Mouse (Mus musculus) midbrain, embryonic 11.5 days (tissue): ENCODE data around the gene Ube2q2. TPM values are rescaled to one million over a fixed set of nuclear protein-coding genes. Genes with fewer than 3 reads are reported as not detected.
"Not testable (repeated sequence)": the region's sequence is repeated elsewhere in the genome, so short reads cannot be mapped to it uniquely, and the experiment has no call there.

Experiments
- ATAC-seq: fragments of 200-750 bp; cut with Nextera tagmentation; 2 replicates; pipeline ENCODE4 v1.8.0; 2017; ENCODE audit warnings: moderate TSS enrichment, moderate library complexity; ENCODE audit not compliant: low FRiP score
- DNase-seq: peaks from one replicate; pipeline ENCODE4 v3.0.0; 2015; ENCODE audit warnings: low spot score; ENCODE audit errors: missing footprints
- H3K27ac ChIP-seq: fragments of 300-500 bp; sonication (generic); 2 replicates; pipeline ENCODE4 v1.5.1; 2014; ENCODE audit warnings: low read depth, low read length
- H3K27me3 ChIP-seq: fragments of 300-500 bp; sonication (generic); 2 replicates; pipeline ENCODE4 v1.6.1; 2014; ENCODE audit warnings: mild to moderate bottlenecking, low read length, moderate library complexity, mixed read lengths; ENCODE audit not compliant: control insufficient read depth, insufficient read depth
- H3K36me3 ChIP-seq: fragments of 300-500 bp; sonication (generic); 2 replicates; pipeline ENCODE4 v1.6.1; 2014; ENCODE audit warnings: mild to moderate bottlenecking, low read length, moderate library complexity, mixed read lengths; ENCODE audit not compliant: control insufficient read depth, insufficient read depth
- H3K4me1 ChIP-seq: fragments of 300-500 bp; sonication (generic); 2 replicates; pipeline ENCODE4 v1.6.1; 2014; ENCODE audit warnings: low read length; ENCODE audit not compliant: control insufficient read depth, insufficient read depth
- H3K4me2 ChIP-seq: fragments of 300-500 bp; sonication (generic); 2 replicates; pipeline ENCODE4 v1.6.1; 2014; ENCODE audit warnings: mild to moderate bottlenecking, moderate library complexity
- H3K4me3 ChIP-seq: fragments of 300-500 bp; sonication (generic); 2 replicates; pipeline ENCODE4 v1.5.1; 2014; ENCODE audit warnings: low read depth, low read length
- H3K9ac ChIP-seq: fragments of 300-500 bp; sonication (generic); 2 replicates; pipeline ENCODE4 v1.6.1; 2014; ENCODE audit warnings: low read length
- H3K9me3 ChIP-seq: fragments of 300-500 bp; sonication (generic); 2 replicates; pipeline ENCODE4 v1.6.1; 2016; ENCODE audit warnings: low read length; ENCODE audit not compliant: control insufficient read depth
- WGBS: fragments of 180-500 bp; shearing (Covaris S2); extraction: QIAGEN DNeasy Blood & Tissue Kit; methylation state at CpG from one replicate; pipeline ENCODE4 v1.1.7; 2014; 5-methylcytosine and 5-hydroxymethylcytosine counted together
- polyA plus RNA-seq: library from polyadenylated mRNA; unstranded; fragments of >200 nt; fragmentation: Nextera tagmentation; extraction: Ambion mirVana; gene quantifications from 2 replicates; pipeline ENCODE4 v1.2.1, GENCODE M21; 2014

The Ube2q2 gene
- polyA plus RNA-seq: 50.1 and 55.0 TPM in 2 replicates

- H3K9me3 ChIP-seq: no peaks in the 10 kb centered on the region
- peak within 1 kb of the TSS; percentile 92 for H3K4me3 ChIP-seq
- H3K4me2 ChIP-seq: peak within 1 kb of the TSS; percentile 89
- H3K4me1 ChIP-seq: peaks cover 11% of the 10 kb centered on the region
- H3K9ac ChIP-seq: peak within 1 kb of the TSS; percentile 95
- peak within 1 kb of the TSS; percentile 80 for H3K27ac ChIP-seq
- no peaks in the 10 kb centered on the region for H3K27me3 ChIP-seq
- under 1% methylated on average over 69 of the region's 81 CpGs for WGBS
- no peaks in the 10 kb centered on the region for H3K36me3 ChIP-seq
- ATAC-seq (peak; percentile 91), DNase-seq (peak; percentile 98)
Measured at GRCm38 (mm10) chr9:55148854-55149498, at the start of gene Ube2q2. Gene Ube2q2, plus strand, starts transcription at chr9:55148854.

- no peak overlapping the region for H3K9ac ChIP-seq
- ATAC-seq: no peak
- no peak for DNase-seq
- no peaks in the 10 kb centered on the region for H3K36me3 ChIP-seq
- H3K9me3 ChIP-seq: no peaks in the 10 kb centered on the region; the same call in 1 of the 2 replicates
- no peaks in the 10 kb centered on the region for H3K27me3 ChIP-seq
- H3K27ac ChIP-seq: no peak overlapping the region
- no peak overlapping the region for H3K4me2 ChIP-seq
- H3K4me3 ChIP-seq: no peak overlapping the region
- H3K4me1 ChIP-seq: no peaks in the 10 kb centered on the region
- 56% methylated on average over 3 of the region's 3 CpGs for WGBS
Measured at GRCm38 (mm10) chr9:55101117-55101516, 47.5 kb upstream of the Ube2q2 start.

- no peaks in the 10 kb centered on the region for H3K27me3 ChIP-seq
- WGBS: 84% methylated on average over 8 of the region's 8 CpGs
- DNase-seq: no peak
- no peaks in the 10 kb centered on the region; the same call in 1 of the 2 replicates for H3K9me3 ChIP-seq
- no peak overlapping the region for H3K4me3 ChIP-seq
- no peak overlapping the region for H3K27ac ChIP-seq
- H3K9ac ChIP-seq: no peak overlapping the region
- H3K4me1 ChIP-seq: no peaks in the 10 kb centered on the region
- ATAC-seq: no peak
- H3K36me3 ChIP-seq: no peaks in the 10 kb centered on the region
- no peak overlapping the region for H3K4me2 ChIP-seq
Measured at GRCm38 (mm10) chr9:55102186-55102835, 46.3 kb upstream of the Ube2q2 start.

- Histone ChIP-seq H3K27ac (no peak overlapping the region), H3K4me2 (no peak overlapping the region), H3K9ac (no peak overlapping the region), H3K9me3 (no peaks in the 10 kb centered on the region; the same call in 1 of the 2 replicates), H3K4me3 (no peak overlapping the region), H3K36me3 (no peaks in the 10 kb centered on the region), H3K4me1 (no peaks in the 10 kb centered on the region), H3K27me3 (no peaks in the 10 kb centered on the region)
- 86% methylated on average over 5 of the region's 5 CpGs for WGBS
- no peak for DNase-seq
- ATAC-seq: no peak
Measured at GRCm38 (mm10) chr9:55102931-55103630, 45.6 kb upstream of the Ube2q2 start.

GRCm38 (mm10) chr9:55110059-55110834 lies 38.4 kb upstream of the Ube2q2 start:
- Histone ChIP-seq H3K4me1 (no peaks in the 10 kb centered on the region), H3K36me3 (no peaks in the 10 kb centered on the region), H3K9me3 (no peaks in the 10 kb centered on the region), H3K4me3 (no peak overlapping the region), H3K27ac (no peak overlapping the region), H3K4me2 (no peak overlapping the region), H3K9ac (no peak overlapping the region), H3K27me3 (no peaks in the 10 kb centered on the region)
- DNase-seq (peak; percentile 98), ATAC-seq (peak; percentile 93)
- WGBS: 32% methylated on average over 16 of the region's 16 CpGs

- not testable (repeated sequence) for H3K27ac ChIP-seq, H3K36me3 ChIP-seq, H3K9me3 ChIP-seq, H3K27me3 ChIP-seq, H3K9ac ChIP-seq, H3K4me2 ChIP-seq, DNase-seq, H3K4me1 ChIP-seq, H3K4me3 ChIP-seq, ATAC-seq
- 4% methylated on average over 2 of the region's 3 CpGs for WGBS
Measured at GRCm38 (mm10) chr9:55110835-55111217, 37.8 kb upstream of the Ube2q2 start.

- H3K36me3 ChIP-seq: no peaks in the 10 kb centered on the region
- no peak for ATAC-seq
- H3K9me3 ChIP-seq: no peaks in the 10 kb centered on the region
- no peak for DNase-seq
- no peaks in the 10 kb centered on the region for H3K27me3 ChIP-seq
- WGBS: 73% methylated on average over 1 of the region's 1 CpGs
- H3K4me3 ChIP-seq: no peak overlapping the region
- no peaks in the 10 kb centered on the region for H3K4me1 ChIP-seq
- no peak overlapping the region for H3K27ac ChIP-seq
- no peak overlapping the region for H3K9ac ChIP-seq
- H3K4me2 ChIP-seq: no peak overlapping the region
Measured at GRCm38 (mm10) chr9:55114752-55115151, 33.9 kb upstream of the Ube2q2 start.

- Histone ChIP-seq H3K9me3 (no peaks in the 10 kb centered on the region), H3K4me2 (no peak overlapping the region), H3K4me3 (no peak overlapping the region), H3K36me3 (no peaks in the 10 kb centered on the region), H3K9ac (no peak overlapping the region), H3K27me3 (no peaks in the 10 kb centered on the region), H3K4me1 (no peaks in the 10 kb centered on the region), H3K27ac (no peak overlapping the region)
- ATAC-seq (no peak), DNase-seq (no peak)
- WGBS: 92% methylated on average over 5 of the region's 5 CpGs
Measured at GRCm38 (mm10) chr9:55117293-55118055, 31.2 kb upstream of the Ube2q2 start.
